Mouse (Mus musculus) heart, embryonic 14.5 days (tissue): ENCODE data around the gene Plscr2. TPM values are rescaled to one million over a fixed set of nuclear protein-coding genes. Genes with fewer than 3 reads are reported as not detected.
"Not testable (repeated sequence)": the region's sequence is repeated elsewhere in the genome, so short reads cannot be mapped to it uniquely, and the experiment has no call there.

Experiments
- ATAC-seq: fragments of 200-750 bp; cut with Nextera tagmentation; 2 replicates; pipeline ENCODE4 v1.8.0; 2017; ENCODE audit warnings: low read depth, moderate TSS enrichment; ENCODE audit not compliant: insufficient number of reproducible peaks, insufficient read depth, low FRiP score
- H3K27ac ChIP-seq, 2 experiments: fragments of 200-500 bp in 1 of 2; fragments of 300-500 bp in 1 of 2; sonication (generic) in 1 of 2; replicated peaks in 1 of 2; 2 replicates each; pipeline ENCODE4 v1.5.1; 2012 to 2014; ENCODE audit warnings: low read depth in 2 of 2, low read length in 2 of 2, control low read depth in 1 of 2, mild to moderate bottlenecking in 1 of 2, mixed read lengths in 1 of 2; ENCODE audit not compliant: control insufficient read depth in 1 of 2, insufficient read depth in 1 of 2
- H3K27me3 ChIP-seq: fragments of 300-500 bp; sonication (generic); 2 replicates; pipeline ENCODE4 v1.6.1; 2014; ENCODE audit warnings: mild to moderate bottlenecking, low read length, control low read depth; ENCODE audit not compliant: control insufficient read depth, insufficient read depth
- H3K36me3 ChIP-seq: fragments of 300-500 bp; sonication (generic); 2 replicates; pipeline ENCODE4 v1.6.1; 2014; ENCODE audit warnings: mild to moderate bottlenecking, control low read depth, low read length, mixed read lengths; ENCODE audit not compliant: control insufficient read depth, insufficient read depth
- H3K4me1 ChIP-seq, 2 experiments: fragments of 200-500 bp in 1 of 2; fragments of 300-500 bp in 1 of 2; sonication (generic) in 1 of 2; 2 replicates each; pipeline ENCODE4 v1.6.1; 2012 to 2014; ENCODE audit warnings: low read length in 2 of 2, control low read depth in 1 of 2, mixed read lengths in 1 of 2; ENCODE audit not compliant: control insufficient read depth in 2 of 2, insufficient read depth in 2 of 2
- H3K4me2 ChIP-seq: fragments of 300-500 bp; sonication (generic); 2 replicates; pipeline ENCODE4 v1.6.1; 2014; ENCODE audit warnings: mild to moderate bottlenecking, low read length
- H3K4me3 ChIP-seq, 2 experiments: fragments of 200-500 bp in 1 of 2; fragments of 300-500 bp in 1 of 2; sonication (generic) in 1 of 2; 2 replicates each; pipeline ENCODE4 v1.5.1; 2012 to 2014; ENCODE audit warnings: low read length in 2 of 2, mild to moderate bottlenecking in 2 of 2, control low read depth in 1 of 2, low read depth in 1 of 2, moderate library complexity in 1 of 2; ENCODE audit not compliant: control insufficient read depth in 1 of 2, insufficient read depth in 1 of 2
- H3K9ac ChIP-seq: fragments of 300-500 bp; sonication (generic); 2 replicates; pipeline ENCODE4 v1.6.1; 2014; ENCODE audit warnings: mild to moderate bottlenecking, low read length
- H3K9me3 ChIP-seq: fragments of 300-500 bp; sonication (generic); 2 replicates; pipeline ENCODE4 v1.6.1; 2016; ENCODE audit warnings: low read length, control low read depth; ENCODE audit not compliant: control insufficient read depth
- WGBS: fragments of 180-500 bp; shearing (Covaris S2); extraction: QIAGEN DNeasy Blood & Tissue Kit; methylation state at CpG from one replicate; pipeline ENCODE4 v1.1.7; 2014; 5-methylcytosine and 5-hydroxymethylcytosine counted together
- polyA plus RNA-seq: library from polyadenylated mRNA; unstranded; fragments of >200 nt; fragmentation: Nextera tagmentation; extraction: Ambion mirVana; gene quantifications from 2 replicates; pipeline ENCODE4 v1.2.1, GENCODE M21; 2014

Gene Plscr2
- polyA plus RNA-seq, 1 experiment from 2014 or later: 9.1 TPM

- Histone ChIP-seq H3K27ac (no peak overlapping the region), H3K9me3 (no peaks in the 10 kb centered on the region), H3K36me3 (no peaks in the 10 kb centered on the region), H3K4me3 (no peak overlapping the region), H3K27me3 (no peaks in the 10 kb centered on the region), H3K4me2 (no peak overlapping the region), H3K9ac (no peak overlapping the region), H3K4me1 (peaks cover 2 to 3% of the 10 kb centered on the region in 2 experiments; a peak in 2 of 4 replicates)
- ATAC-seq: no peak
- 49% methylated on average over 3 of the region's 3 CpGs for WGBS
Observed at GRCm38 (mm10) chr9:92301213-92301612, 25.8 kb downstream of the Plscr2 start.

- 74% methylated on average over 8 of the region's 8 CpGs for WGBS
- no peak overlapping the region for H3K27ac ChIP-seq
- no peaks in the 10 kb centered on the region for H3K36me3 ChIP-seq
- no peak overlapping the region for H3K4me2 ChIP-seq
- no peak for ATAC-seq
- no peaks in the 10 kb centered on the region for H3K9me3 ChIP-seq
- H3K4me3 ChIP-seq: no peak overlapping the region
- H3K4me1 ChIP-seq: no peaks in the 10 kb centered on the region
- H3K9ac ChIP-seq: no peak overlapping the region
- H3K27me3 ChIP-seq: no peaks in the 10 kb centered on the region
Observed at GRCm38 (mm10) chr9:92305075-92305474, 29.7 kb downstream of the Plscr2 start.

- no peak overlapping the region for H3K4me3 ChIP-seq
- H3K9ac ChIP-seq: no peak overlapping the region
- no peak for ATAC-seq
- no peaks in the 10 kb centered on the region for H3K9me3 ChIP-seq
- H3K36me3 ChIP-seq: no peaks in the 10 kb centered on the region
- WGBS: 83% methylated on average over 8 of the region's 8 CpGs
- no peaks in the 10 kb centered on the region for H3K27me3 ChIP-seq
- no peak overlapping the region for H3K4me2 ChIP-seq
- H3K27ac ChIP-seq: no peak overlapping the region
- no peaks in the 10 kb centered on the region for H3K4me1 ChIP-seq
Observed at GRCm38 (mm10) chr9:92305620-92306220, 30.3 kb downstream of the Plscr2 start.

GRCm38 (mm10) chr9:92309077-92309476, 33.7 kb downstream of the Plscr2 start, which contains the start of gene 1700057G04Rik:
Gene 1700057G04Rik, plus strand, starts transcription at chr9:92309377.
- Histone ChIP-seq H3K36me3 (no peaks in the 10 kb centered on the region), H3K27me3 (no peaks in the 10 kb centered on the region), H3K9ac (no peak within 1 kb of the TSS), H3K4me3 (no peak within 1 kb of the TSS), H3K27ac (no peak within 1 kb of the TSS), H3K4me1 (no peaks in the 10 kb centered on the region), H3K9me3 (no peaks in the 10 kb centered on the region), H3K4me2 (no peak within 1 kb of the TSS)
- WGBS: 56% methylated on average over 1 of the region's 1 CpGs
- no peak for ATAC-seq

- H3K4me1 ChIP-seq: no peaks in the 10 kb centered on the region
- H3K36me3 ChIP-seq: no peaks in the 10 kb centered on the region
- H3K9me3 ChIP-seq: no peaks in the 10 kb centered on the region
- ATAC-seq: no peak
- 82% methylated on average over 3 of the region's 3 CpGs for WGBS
- no peak overlapping the region for H3K27ac ChIP-seq
- H3K9ac ChIP-seq: no peak overlapping the region
- H3K27me3 ChIP-seq: no peaks in the 10 kb centered on the region
- H3K4me3 ChIP-seq: no peak overlapping the region
- H3K4me2 ChIP-seq: no peak overlapping the region
Observed at GRCm38 (mm10) chr9:92316791-92317190, 41.4 kb downstream of the Plscr2 start.

- not testable (repeated sequence) for H3K4me3 ChIP-seq, H3K27me3 ChIP-seq, H3K4me1 ChIP-seq, ATAC-seq, H3K36me3 ChIP-seq, H3K4me2 ChIP-seq, H3K9me3 ChIP-seq, H3K9ac ChIP-seq, H3K27ac ChIP-seq
- WGBS: 54% methylated on average over 9 of the region's 9 CpGs
Observed at GRCm38 (mm10) chr9:92325936-92326335, 50.5 kb downstream of the Plscr2 start.

- H3K27ac ChIP-seq: no peak overlapping the region
- H3K4me3 ChIP-seq: no peak overlapping the region
- no peaks in the 10 kb centered on the region for H3K27me3 ChIP-seq
- H3K36me3 ChIP-seq: no peaks in the 10 kb centered on the region
- WGBS: 80% methylated on average over 4 of the region's 4 CpGs
- H3K4me2 ChIP-seq: no peak overlapping the region
- H3K9ac ChIP-seq: no peak overlapping the region
- H3K9me3 ChIP-seq: no peaks in the 10 kb centered on the region
- no peak for ATAC-seq
- no peaks in the 10 kb centered on the region for H3K4me1 ChIP-seq
Observed at GRCm38 (mm10) chr9:92326813-92327212, 51.4 kb downstream of the Plscr2 start.

- 79% methylated on average over 4 of the region's 4 CpGs for WGBS
Observed at GRCm38 (mm10) chr9:92331383-92331782, 56.0 kb downstream of the Plscr2 start.

More at GRCm38 (mm10) chr9:92331383-92331782, 56.0 kb downstream of the Plscr2 start:
- ATAC-seq: no peak
- Histone ChIP-seq H3K4me3 (no peak overlapping the region), H3K27me3 (no peaks in the 10 kb centered on the region), H3K27ac (no peak overlapping the region), H3K4me1 (no peaks in the 10 kb centered on the region), H3K9me3 (no peaks in the 10 kb centered on the region), H3K9ac (no peak overlapping the region), H3K4me2 (no peak overlapping the region), H3K36me3 (no peaks in the 10 kb centered on the region)
